Mouse (Mus musculus): ENCODE measurements around the gene Mettl1. TPM values are rescaled to one million over a fixed set of nuclear protein-coding genes. Genes with fewer than 3 reads are reported as not detected.
A peak's percentile ranks its signal among the peaks of the same experiment; 100 is the strongest.
"Not testable (repeated sequence)": the region's sequence is repeated elsewhere in the genome, so short reads cannot be mapped to it uniquely, and the experiment has no call there.

Gene Mettl1
- total RNA-seq, 2 experiments from 2014 or later = 10.2 to 10.9 TPM

- no peak for DNase-seq (ENCODE audit: low spot score in 2 of 2)
Observed at GRCm38 (mm10) chr10:127066519-127067018, 25.4 kb downstream of the Mettl1 start.

GRCm38 (mm10) chr10:127068360-127069038, 27.3 kb downstream of the Mettl1 start:
- no peak for DNase-seq (ENCODE audit: low spot score in 2 of 2)

- peak in 1 of 2 experiments; percentile 75 for DNase-seq (ENCODE audit: low spot score in 2 of 2)
Observed at GRCm38 (mm10) chr10:127069281-127070189, 28.3 kb downstream of the Mettl1 start.

- DNase-seq (ENCODE audit: low spot score in 2 of 2) = peak; percentile 92 to 97
Observed at GRCm38 (mm10) chr10:127070190-127071121, 29.2 kb downstream of the Mettl1 start, which contains the start of gene Tspan31. Gene Tspan31, minus strand, starts transcription at chr10:127070264.

- no peak for DNase-seq (ENCODE audit: low spot score in 2 of 2)
Observed at GRCm38 (mm10) chr10:127071203-127071602, 30.0 kb downstream of the Mettl1 start.

- DNase-seq (ENCODE audit: low spot score in 2 of 2) = not testable (repeated sequence)
Observed at GRCm38 (mm10) chr10:127072270-127072669, 31.1 kb downstream of the Mettl1 start.

- not testable (repeated sequence) for DNase-seq (ENCODE audit: low spot score in 2 of 2)
Observed at GRCm38 (mm10) chr10:127072969-127073368, 31.8 kb downstream of the Mettl1 start.

- DNase-seq (ENCODE audit: low spot score in 2 of 2) = no peak
Observed at GRCm38 (mm10) chr10:127073981-127074380, 32.8 kb downstream of the Mettl1 start.

GRCm38 (mm10) chr10:127075080-127075479, 33.9 kb downstream of the Mettl1 start, which contains the start of gene Agap2:
Gene Agap2, plus strand, starts transcription at chr10:127075284.
- DNase-seq (ENCODE audit: low spot score in 2 of 2) = no peak

- DNase-seq (ENCODE audit: low spot score in 2 of 2) = no peak
Observed at GRCm38 (mm10) chr10:127075651-127076050, 34.4 kb downstream of the Mettl1 start.

GRCm38 (mm10) chr10:127076082-127076481, 34.9 kb downstream of the Mettl1 start:
- no peak for DNase-seq (ENCODE audit: low spot score in 2 of 2)

GRCm38 (mm10) chr10:127077515-127077914, 36.3 kb downstream of the Mettl1 start:
- peak in 1 of 2 experiments; percentile 27 for DNase-seq (ENCODE audit: low spot score in 2 of 2)

GRCm38 (mm10) chr10:127078001-127078676, 36.9 kb downstream of the Mettl1 start:
- DNase-seq (ENCODE audit: low spot score in 2 of 2) = peak in 1 of 2 experiments; percentile 41

GRCm38 (mm10) chr10:127078677-127079575, 37.7 kb downstream of the Mettl1 start:
- DNase-seq (ENCODE audit: low spot score in 2 of 2) = peak; percentile 75 to 80

GRCm38 (mm10) chr10:127079665-127080391, 38.6 kb downstream of the Mettl1 start:
- DNase-seq (ENCODE audit: low spot score in 2 of 2) = peak in 1 of 2 experiments; percentile 59

- peak in 1 of 2 experiments; percentile 49 for DNase-seq (ENCODE audit: low spot score in 2 of 2)
Observed at GRCm38 (mm10) chr10:127080901-127081780, 39.9 kb downstream of the Mettl1 start.

GRCm38 (mm10) chr10:127081996-127082620, 40.9 kb downstream of the Mettl1 start:
- peak in 1 of 2 experiments; percentile 34 for DNase-seq (ENCODE audit: low spot score in 2 of 2)
